Mouse (Mus musculus) ovary, postnatal 36 days (tissue): ENCODE results near the gene Spag9.

Experiments used
- DNase-seq: peaks from one replicate; pipeline ENCODE4 v3.0.0; 2022; ENCODE audit warnings: low spot score, mixed read lengths

The Spag9 gene

GRCm38 (mm10) chr11:94133344-94133955, 137.6 kb downstream of the Spag9 start:
- DNase-seq, result peak; percentile 85

- DNase-seq, result peak; percentile 83
Measured at GRCm38 (mm10) chr11:94134076-94134838, 138.4 kb downstream of the Spag9 start.

- no peak for DNase-seq
Measured at GRCm38 (mm10) chr11:94135581-94136001, 139.7 kb downstream of the Spag9 start.

GRCm38 (mm10) chr11:94136656-94137055, 140.8 kb downstream of the Spag9 start:
- DNase-seq, result no peak

GRCm38 (mm10) chr11:94137326-94138061, 141.6 kb downstream of the Spag9 start:
- peak; percentile 83 for DNase-seq

- peak; percentile 43 for DNase-seq
Measured at GRCm38 (mm10) chr11:94138411-94139231, 142.7 kb downstream of the Spag9 start.

- no peak for DNase-seq
Measured at GRCm38 (mm10) chr11:94139232-94139620, 143.3 kb downstream of the Spag9 start.

GRCm38 (mm10) chr11:94140540-94140939, 144.6 kb downstream of the Spag9 start:
- DNase-seq, result no peak

- peak; percentile 1 for DNase-seq
Measured at GRCm38 (mm10) chr11:94141564-94141963, 145.7 kb downstream of the Spag9 start.

- no peak for DNase-seq
Measured at GRCm38 (mm10) chr11:94143336-94143735, 147.4 kb downstream of the Spag9 start.

GRCm38 (mm10) chr11:94144771-94145539, 149.1 kb downstream of the Spag9 start:
- DNase-seq, result peak; percentile 79

- no peak for DNase-seq
Measured at GRCm38 (mm10) chr11:94146049-94146605, 150.2 kb downstream of the Spag9 start.

GRCm38 (mm10) chr11:94146733-94147485, 151.0 kb downstream of the Spag9 start:
- no peak for DNase-seq

GRCm38 (mm10) chr11:94148105-94148696, 152.3 kb downstream of the Spag9 start:
- no peak for DNase-seq

GRCm38 (mm10) chr11:94148931-94149491, 153.1 kb downstream of the Spag9 start:
- DNase-seq, result peak; percentile 31

GRCm38 (mm10) chr11:94149509-94150259, 153.8 kb downstream of the Spag9 start:
- DNase-seq, result no peak

- no peak for DNase-seq
Measured at GRCm38 (mm10) chr11:94150519-94151470, 154.9 kb downstream of the Spag9 start.
